Mouse (Mus musculus) left cerebral cortex, adult 11 months (tissue): ENCODE measurements at regions not wholly inside any gene's neighbourhood (a gene's known extent, or its start where the extent isn't known, plus 50 kb on each side); places are given as distances from the start of the nearest gene placed in this dataset.

Experiments used
- DNase-seq: peaks from one replicate; pipeline ENCODE4 v3.0.0; 2022; ENCODE audit warnings: low spot score

DNA sequence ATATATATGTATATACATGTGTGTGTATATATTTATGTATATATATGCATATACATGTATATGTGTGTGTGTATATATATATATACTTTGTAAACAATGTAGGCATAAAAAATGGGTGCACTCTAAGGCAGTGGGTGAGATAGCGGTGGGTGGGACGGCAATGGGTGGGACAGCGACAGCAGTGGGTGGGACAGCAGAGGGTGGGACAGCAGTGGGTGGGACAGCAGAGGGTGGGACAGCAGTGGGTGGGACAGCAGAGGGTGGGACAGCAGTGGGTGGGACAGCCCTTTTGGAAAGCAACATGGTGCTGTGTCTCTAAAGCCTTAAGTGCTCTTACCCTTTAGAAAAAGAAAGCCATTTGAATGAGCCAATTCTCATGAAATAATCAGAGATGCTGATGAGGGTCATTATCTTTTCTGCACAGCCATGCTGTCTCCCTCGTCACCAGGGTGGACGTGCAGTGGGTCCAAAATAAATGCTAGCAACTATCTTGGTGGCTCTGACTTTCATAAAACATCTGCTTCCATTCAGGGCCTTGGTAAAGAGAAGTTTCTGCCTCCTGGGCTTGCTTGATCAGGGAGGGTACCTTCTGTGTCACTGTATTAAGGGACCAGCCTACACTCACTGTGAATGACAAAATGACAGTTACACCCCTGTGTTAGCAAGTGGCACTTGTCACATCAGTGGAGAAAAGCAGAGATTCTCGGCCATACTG lies 119.3 kb upstream of the Slc44a1 start:
- DNase-seq: no peak

DNA sequence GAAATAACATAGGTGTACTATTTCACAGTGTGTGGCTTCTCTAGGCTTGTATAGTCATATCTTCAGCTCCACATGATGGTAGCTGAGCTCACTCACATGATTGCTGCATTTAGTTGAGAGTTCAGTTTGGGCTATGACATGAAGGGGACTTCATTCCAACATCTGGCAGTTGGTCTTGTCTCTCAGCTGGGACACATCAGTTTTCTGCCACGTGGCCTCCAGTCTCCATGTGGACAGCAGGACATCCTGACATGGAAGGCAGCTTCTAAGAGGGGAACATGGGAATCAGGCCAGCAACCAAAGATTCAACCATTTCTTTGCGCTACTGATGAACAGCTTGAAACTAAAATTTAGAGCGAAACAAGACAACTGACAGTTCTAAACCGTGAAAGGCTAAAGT lies 121.2 kb upstream of the Slc44a1 start:
- DNase-seq: no peak

DNA sequence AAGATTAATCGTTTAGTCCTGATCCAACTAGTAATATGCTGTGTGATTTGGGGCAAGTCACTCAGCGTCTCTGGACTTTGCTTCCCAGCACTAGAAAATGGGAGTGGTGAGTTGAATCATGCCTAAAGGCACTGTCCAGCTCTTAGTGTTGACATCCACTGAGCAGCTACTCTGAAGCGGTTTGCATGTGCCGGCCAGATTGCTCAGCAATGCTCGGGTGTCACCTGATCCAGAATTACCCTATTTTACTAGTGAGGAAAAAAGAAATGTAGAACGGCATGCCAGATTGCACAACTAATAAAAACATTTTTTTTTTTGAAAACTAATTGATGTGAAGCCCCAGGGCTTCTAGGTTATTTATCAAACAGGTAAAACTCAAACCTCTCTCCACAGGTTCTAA lies 122.0 kb upstream of the Slc44a1 start:
- no peak for DNase-seq

DNA sequence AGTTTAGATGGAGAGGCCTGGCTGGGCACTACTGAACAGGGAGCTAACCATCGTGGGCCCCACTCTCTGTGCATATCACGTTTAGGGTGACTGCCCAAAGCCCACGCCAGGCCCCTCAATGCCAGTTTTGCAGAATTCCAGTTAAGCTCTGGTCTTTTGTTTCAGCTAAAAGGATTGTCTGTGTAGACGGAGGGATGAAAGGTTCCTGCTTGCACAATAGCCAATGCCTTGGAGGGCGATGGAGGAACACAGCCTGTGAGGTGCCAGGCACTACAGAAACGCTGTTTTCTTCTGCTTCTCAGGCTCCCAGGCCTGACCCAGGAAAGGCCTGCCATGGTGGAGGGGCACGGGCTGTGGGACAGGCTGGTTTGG lies 122.8 kb upstream of the Slc44a1 start:
- DNase-seq: no peak

DNA sequence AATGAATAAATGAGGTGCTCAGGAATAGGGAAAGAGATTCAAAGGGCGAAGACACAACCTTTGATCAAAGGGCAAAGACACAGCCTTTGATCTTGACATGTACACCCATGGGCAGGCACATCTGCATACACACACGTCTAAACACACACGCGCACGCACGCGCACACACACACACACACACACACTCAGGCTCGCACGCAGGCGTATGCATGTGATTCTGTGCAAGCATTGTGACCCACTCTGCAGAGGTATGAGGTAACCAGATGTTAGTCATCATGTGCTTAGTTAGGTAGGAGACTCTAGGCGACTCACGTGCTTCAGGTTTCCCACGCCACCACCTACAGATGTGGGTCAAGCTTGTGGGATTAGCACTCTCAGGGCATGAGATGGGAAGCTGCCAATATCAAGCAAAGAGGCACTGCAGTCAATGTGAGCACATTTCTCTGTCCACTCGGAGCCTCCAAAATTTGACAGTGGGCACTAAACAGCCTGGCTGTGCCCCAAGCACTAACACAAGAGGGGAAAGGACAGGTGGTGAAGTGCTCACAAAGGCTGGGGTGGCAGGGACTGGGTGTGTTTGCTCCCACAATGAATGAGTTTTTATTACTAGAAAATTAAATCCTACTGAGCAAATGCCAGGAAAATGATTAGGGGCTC lies 123.3 kb upstream of the Slc44a1 start:
- DNase-seq: no peak

DNA sequence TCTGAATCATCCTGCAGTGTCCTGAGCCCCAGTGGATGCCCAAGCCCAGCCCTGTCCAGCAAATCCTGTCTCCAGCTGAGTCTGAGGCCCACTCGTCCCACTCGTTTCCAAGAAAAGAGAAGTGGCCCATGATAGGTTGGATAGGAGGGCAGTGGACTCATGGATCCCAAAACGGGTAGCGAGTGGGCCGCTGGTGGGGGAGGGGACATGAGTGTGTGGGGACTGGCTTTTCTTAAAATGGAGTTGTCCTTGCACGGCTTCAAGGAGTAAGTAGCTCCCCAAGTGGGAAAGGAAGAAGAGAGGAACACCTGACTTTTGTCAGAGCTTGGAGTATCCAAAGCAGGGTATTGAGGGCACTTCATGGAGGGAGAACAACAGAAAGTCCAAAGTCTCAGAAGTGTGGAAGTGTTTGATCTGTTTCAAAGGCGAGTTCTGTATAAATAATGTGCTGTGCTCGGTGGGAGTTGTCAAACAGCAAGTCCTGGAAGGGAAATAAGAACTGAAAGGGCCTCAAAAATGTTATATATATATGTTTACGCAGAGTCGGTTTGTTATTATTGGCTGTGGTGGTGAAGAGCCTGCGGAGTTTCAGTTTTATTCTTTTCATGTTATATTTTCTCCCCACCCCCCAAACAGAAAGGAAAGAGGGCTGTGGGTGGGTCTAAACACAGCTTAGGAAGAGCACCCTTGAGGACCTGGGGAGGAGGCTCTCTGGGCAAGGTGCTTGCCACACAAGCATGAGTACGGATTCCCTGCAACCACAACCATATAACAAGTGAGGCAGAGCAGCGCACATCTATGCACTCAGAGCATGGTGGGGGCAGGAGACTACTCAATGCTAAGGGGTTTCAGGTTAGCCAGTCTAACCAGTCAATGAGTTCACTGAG lies 124.1 kb upstream of the Slc44a1 start:
- DNase-seq: no peak

DNA sequence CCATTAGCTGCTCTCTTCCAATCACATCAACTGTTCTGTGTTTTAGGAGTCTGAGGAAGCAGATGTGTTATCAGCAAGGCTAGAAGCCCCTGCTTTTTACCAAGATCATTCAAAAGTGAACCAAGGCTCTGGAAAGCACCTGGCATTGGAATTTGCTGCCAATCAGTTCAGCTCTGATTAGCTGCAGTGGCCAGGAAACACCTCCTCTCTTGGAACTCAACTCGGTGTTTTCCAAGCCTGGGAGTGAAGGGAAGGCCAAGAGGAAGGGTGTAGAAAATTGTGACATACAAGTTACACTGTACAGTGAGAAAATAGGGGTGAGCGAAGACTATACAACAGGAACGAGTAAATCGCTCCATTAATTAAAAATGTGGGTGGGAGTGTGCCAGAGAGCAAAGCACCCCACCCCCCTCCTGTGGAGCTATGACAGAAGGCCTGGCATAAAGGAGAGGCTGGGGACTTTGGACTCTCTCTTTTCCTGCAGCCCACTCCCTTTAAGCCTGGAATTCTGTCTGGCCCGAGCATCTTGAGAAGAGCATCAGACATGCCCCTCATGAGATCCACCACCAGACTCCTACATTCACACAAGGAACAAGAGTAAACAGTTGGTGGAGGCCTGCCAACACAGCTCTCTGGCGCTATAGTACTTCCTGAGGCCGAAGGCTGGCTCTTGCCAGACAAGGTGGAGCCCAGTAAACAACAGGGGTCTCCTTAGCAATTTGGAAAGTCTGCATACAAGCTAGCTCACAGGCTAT lies 124.9 kb upstream of the Slc44a1 start:
- no peak for DNase-seq

DNA sequence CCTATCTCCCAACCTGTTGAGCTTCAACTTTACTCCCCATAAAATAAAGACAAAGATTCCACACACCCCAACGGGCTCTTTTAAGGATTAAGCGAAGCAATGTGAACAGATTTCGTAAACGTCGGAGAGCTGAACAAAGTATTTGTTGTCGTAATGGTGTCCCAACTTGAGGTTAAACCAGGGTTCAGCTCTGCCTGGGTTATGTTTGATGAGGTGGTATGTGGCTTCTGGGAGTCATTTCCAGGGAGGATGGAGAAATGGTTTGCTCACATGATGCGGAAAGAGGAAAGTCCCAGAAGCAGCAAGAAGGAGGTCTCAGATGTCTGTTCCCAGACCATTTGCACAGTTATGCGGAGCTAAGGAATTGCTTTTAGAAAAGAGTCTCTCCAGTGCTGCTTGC lies 126.1 kb upstream of the Slc44a1 start:
- no peak for DNase-seq

DNA sequence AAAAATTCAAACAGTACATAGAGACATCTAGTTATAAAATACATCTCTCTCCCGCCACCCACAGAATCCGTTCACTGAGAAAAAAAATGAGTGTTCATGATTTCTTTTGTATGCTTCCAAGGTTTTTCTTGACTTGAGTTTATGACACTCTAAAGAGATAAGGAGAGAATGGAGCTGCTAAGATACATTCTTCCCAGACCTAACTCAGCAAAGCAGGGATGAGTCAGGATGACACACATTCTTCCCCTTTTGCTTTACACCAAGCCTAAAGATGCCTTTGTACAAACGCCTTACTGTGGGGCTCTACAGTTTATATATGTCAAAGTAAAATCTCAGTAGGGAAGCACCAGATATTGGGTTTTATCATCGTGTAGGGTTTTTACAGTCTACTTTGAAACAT lies 133.1 kb upstream of the Slc44a1 start:
- no peak for DNase-seq

DNA sequence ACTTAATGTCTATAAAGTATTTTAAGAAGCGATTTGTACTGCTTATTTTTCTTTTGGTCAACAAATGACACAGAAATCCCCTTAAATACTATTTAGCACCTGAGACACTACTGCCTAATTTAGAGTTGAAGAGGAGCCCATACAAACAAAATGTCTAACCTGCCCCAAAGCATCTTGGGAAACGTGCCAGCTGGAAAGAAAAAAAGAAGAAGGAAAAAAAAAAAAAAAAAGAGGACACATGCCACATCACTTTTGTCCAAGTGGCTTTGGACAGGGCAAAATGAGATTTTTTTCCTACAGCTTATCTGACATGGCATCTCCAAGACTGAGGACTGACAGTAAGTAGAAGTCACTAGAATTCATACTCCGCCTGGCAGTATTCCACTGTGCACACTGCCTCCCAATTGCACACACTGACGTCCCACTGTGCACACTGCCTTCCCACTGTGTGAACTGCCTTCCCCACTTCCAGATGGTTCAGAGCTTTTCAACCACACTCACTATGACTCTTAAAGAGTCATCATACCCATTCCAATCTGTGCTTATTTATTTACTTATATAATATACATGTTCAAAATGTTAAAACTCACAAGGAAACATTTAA lies 135.3 kb upstream of the Slc44a1 start:
- no peak for DNase-seq

DNA sequence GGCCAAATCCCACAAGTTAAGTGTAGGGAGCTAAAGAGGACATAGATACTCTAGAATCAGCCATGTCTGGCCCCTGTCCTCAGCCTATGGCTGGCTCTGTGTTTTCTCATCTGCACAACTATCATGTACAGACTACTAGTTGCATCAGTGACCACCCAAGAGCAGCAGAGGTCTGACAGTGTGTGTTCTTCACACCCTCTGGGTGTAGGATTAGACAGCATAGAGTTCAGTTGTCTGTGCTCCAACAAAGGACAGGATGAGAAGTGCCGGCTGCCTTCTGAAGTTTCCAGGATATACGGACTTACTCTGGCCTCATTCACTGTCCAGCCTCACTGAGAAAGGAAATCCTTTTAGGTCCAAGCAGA lies 135.9 kb upstream of the Slc44a1 start:
- no peak for DNase-seq

DNA sequence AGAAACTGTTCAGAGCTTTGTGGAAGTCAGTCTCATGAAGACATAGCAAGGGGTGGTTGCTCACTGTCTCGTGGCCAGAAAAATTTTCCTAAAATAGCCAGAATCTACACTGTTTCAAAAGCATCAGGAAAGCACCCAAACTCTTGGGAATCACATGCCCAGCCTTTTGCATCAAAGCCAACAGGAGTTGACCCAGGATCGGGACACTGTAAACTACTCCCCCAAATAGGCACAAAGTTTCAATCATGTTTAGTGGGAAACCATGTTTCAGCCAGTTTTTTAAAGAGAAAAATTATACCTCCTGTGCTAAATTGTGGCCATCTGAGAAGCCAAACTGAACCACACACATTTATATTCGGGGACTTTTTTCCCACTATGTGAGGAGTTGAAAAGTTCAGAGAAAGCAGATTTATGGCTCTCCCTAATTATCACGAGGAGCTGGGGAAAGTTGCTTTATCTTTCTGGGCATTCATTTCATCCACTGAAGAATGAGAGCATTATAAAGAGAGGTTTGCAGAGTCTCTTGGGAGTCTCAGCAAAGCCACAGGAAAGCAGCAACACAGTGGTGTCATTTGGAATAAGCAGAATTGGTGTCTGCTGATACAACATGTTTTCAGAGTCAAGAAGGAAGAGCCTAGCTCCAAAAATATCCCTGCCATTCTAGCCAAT lies 136.5 kb upstream of the Slc44a1 start:
- DNase-seq: no peak

DNA sequence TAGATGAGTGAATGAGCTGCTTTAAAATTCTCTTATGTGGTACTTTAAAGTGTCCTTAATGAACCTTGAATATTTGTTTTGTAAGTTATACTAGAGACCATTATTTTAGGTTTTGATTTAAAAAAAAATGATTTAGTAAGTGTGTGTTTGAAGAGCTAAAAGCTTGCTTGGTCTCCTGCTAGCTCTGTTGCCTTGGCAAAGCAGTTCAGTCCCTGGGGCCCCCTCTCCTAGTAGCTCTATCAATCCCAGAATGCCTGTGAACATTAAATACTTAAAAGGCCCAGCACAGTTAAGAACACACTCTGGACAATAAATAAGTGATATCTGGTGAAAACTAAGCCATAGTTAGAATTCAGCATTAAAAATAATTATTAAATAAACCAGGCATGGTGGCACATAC lies 138.3 kb upstream of the Abca1 start:
- no peak for DNase-seq

DNA sequence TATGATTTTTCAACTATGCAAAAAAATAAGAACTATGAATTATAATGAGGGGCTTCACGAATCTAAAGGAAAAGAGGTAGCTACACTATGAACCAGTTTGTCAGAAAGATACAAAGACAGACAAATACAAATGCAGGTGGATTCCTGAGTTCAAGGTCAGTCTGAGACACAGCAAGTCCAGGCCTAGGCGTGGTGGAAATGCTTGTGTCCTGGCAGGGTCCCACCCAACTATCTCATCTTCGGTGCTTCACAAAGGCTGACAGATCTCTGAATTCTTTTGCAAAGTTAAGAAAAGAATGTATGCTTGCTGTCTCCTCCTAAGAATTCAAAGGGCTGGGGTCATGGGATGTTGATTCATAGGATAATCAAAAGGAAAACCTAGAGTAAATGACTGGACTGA lies 132.9 kb upstream of the Abca1 start:
- DNase-seq: no peak

DNA sequence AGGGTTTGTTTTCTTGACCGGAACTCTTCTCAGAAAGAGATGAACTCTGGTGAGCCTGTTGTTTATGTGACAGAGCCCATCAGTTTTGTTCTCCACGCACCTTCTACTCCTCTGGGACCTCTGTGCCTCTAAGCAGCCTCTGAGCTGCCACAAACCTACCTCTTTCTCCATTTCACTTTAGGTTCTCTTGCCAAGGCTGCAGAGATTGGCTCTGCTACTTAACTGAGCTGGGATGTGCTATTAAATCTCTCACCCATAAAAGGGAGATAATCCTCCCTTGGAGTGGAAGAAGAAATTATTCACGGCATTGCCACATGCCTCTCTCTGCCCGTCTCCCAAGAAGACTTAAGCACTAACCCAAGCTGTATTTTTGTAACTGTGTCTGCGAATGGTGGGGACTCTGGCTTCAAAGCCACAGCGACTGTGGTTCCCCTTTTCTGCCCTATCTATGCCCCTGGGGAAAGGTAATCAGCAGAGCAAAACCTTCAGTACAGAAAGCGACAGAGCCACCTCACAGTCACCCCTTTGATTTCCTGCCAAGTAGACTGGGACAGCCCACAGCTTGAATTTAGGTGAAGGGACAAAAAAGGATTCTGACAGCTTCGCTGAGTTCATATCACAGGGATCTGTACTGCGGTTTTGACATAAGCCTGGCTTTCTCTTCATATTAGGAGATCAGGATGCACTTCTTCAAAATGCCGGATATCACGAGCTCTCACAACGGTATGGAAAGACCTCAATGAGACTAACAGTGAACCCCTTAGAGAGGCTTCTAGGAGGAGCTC lies 118.2 kb upstream of the Abca1 start:
- no peak for DNase-seq

DNA sequence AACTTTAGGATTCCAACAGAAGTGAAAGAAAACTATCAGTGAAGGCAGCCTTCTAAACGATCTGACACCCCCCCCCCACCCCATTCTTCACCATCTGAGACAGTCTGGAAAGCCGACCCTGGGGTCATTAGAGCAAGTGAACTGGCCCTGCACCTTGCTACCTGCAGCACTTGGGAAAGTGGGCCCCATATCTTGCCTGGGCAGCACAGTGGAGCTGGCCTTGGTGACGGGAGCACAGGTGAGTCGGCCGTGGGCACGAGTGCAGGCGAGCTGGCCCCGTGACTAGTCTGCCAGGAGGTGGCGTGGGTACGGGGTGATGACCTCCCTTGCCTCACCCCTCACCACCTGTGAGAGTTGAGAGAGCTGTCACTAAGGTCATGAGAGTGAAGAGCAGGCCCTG lies 110.7 kb upstream of the Abca1 start:
- no peak for DNase-seq

DNA sequence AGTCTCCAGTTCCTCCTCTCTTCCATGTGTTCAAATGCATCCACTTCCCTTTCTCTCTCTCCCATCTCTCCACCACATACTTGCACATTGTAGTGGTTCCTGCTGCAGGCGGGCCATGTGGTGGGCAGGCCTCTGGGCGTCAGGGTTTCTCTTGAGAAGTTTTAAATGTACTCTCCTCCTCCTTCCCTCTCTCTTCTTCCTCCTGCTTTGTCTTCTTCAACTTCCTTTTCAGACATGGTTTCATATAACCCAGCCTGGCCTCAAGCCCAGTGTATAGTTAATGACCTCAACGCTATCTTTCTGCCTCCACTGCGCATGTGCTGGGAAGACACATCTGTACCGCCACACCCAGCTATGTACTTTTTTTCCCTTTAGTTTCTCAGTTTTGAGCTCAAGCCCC lies 110.3 kb upstream of the Abca1 start:
- no peak for DNase-seq

DNA sequence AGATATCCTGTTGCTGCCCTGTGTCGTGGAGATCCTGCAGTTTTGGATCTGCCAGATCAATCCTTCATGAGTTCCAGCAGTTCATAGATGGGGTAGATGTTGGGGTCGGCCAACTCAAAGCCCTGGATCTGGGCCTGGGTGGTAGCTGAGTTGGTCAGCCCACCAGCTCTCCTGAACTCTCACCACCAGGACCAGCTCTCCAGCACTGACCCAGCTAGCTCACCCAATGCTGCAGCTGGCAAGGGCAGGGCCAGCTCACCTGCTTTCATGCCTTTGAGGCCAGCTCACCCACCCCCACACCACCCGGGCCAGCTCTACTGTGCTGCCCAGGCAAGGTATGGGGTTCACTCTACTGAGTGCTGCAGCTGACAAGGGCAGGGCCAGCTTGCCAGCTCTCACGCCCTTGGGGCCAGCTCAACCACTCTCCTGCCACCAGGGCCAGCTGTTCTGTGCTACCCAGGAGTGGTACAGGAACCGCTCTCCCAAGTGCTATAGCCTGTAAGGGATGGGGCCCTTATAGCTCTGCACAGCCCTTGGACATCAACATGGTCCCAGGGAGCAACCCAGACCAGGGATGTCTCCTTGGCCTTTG lies 109.7 kb upstream of the Abca1 start:
- DNase-seq: no peak

DNA sequence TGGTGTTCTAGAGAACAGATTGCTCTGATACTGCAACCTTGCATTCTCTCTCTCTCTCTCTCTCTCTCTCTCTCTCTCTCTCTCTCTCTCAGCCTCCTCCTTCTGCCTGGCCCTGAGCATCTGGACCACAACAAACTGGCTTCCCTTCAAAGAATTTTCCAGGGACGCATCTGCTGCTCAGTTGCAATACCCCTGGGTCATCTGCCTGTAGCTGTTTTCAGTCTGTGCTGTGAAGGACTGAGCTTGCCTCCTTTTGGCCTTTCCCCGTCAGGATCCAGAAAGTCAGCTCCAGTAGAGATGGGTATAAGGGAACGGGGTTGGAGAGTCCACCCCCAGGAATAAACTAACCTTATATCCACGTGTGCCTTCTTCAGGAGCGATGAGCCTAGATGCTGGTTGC lies 105.2 kb upstream of the Abca1 start:
- DNase-seq: no peak

DNA sequence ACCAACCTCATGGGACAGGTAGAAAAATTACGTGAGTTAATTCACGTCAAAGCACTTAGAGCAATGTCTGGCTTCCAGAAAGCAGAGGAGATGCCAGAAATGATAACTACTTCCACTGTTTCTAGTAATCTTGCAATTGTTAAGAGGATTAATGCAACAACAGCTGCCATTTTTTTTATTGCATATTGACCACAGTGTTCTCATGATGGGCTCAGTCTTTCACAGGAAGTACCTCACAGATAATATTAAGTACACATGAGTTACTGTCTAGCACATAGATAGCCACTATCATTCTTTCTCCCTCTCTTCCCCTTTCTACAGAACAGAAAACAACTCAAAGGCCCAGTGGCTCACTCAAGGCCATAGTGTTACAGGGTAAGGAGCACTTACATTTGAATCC lies 104.8 kb upstream of the Abca1 start:
- DNase-seq: no peak
